Mouse (Mus musculus): ENCODE results near the gene Jade3. TPM values are rescaled to one million over a fixed set of nuclear protein-coding genes. Genes with fewer than 3 reads are reported as not detected.
"Not testable (repeated sequence)": the region's sequence is repeated elsewhere in the genome, so short reads cannot be mapped to it uniquely, and the experiment has no call there.

Jade3 gene
- 10.7 and 11.7 TPM in 2 replicates for polyA plus RNA-seq (2014; fragmentation: Nextera tagmentation; extraction: Ambion mirVana)

DNA sequence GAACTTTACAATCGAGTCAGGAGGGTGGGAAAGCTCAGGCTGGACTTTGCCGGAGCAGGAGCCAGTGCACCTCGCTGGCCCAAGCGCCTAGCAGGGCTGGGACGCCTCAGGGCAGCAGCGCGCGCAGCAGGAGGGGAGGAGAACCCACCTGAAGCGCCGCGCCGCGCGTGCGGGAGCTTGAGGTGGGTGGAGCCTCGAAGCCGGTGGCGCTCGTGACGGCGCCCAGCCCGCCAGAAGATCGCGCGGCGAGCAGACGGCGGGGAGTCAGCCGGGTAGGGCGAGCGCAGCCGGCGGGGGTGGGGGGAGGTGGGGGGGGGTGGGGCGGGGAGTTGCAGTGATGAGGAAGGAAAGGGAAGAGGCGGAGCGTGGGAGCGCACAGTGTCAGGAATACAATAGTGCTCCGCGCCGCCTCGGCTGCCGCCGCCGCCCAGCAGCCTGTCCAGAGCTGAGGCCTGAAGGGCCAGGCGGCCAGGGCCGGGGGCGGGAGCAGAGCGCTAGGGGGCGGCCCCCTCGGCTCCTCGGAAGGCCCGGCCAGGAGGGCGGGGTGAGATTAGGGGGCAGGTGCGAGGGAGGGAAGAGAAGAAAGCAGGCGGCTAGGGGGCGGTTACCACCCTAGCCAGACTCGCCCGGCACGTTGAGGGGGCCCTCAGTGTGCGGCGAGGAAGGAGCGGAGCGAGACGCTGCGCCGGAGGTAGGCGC, at the start of gene Jade3:
TSS of gene Jade3 (plus strand) at position 549 of the 699 bp plus-strand sequence.
- peak; percentile 98 for ATAC-seq (replicated peaks; ENCODE audit: low FRiP score)
- Histone ChIP-seq H3K9ac (ENCODE audit: low read length) (peak within 1 kb of the TSS; percentile 73), H3K27ac (ENCODE audit: low read depth, low read length) (peak within 1 kb of the TSS; percentile 59), H3K27me3 (ENCODE audit: control insufficient read depth, insufficient read depth, low read length) (no peaks in the 10 kb centered on the region), H3K9me3 (ENCODE audit: control insufficient read depth, low read length) (no peaks in the 10 kb centered on the region), H3K36me3 (ENCODE audit: control insufficient read depth, insufficient read depth, low read length) (no peaks in the 10 kb centered on the region), H3K4me2 (ENCODE audit: low read depth, low read length, severe bottlenecking) (peak within 1 kb of the TSS; percentile 52), H3K4me1 (replicated peaks; ENCODE audit: control insufficient read depth, insufficient read depth, low read length) (no peaks in the 10 kb centered on the region), H3K4me3 (ENCODE audit: low read depth, low read length) (peak within 1 kb of the TSS; percentile 52)
- 24% methylated on average over 32 of the region's 67 CpGs for WGBS
- peak; percentile 89 for DNase-seq (ENCODE audit: low spot score)

DNA sequence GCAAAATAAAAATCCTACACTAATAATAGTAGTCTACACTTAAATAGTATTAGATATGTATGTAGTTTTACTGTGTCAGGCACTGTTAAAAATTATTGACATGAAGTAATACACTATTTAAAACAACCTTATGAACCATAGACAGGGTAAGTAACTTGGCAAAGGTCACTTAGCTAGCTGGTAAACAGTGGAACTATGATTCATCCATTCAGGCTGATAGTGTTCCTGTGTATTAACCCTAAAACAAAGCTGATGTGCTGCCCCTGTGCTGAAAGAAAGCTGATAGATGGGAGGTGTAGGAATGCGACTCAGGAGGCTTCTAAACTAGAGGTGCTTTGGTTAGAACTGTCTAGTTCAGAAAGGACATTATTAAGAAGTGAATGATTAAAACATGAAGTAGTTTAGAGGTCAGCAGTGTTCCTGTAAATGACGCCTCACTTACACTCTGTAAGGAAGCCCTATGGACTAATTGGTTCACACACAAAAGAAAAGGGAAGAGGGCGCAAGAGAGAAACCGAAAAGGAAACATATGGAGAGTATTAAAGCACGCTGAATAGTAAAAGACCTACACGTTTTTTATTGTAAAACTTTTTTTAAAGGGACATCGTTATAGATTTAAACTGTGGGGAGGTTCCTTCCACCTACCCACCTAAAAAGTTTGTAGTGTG, 46.0 kb upstream of the Jade3 start:
- Histone ChIP-seq H3K4me3 (ENCODE audit: low read depth, low read length) (no peak overlapping the region), H3K4me2 (ENCODE audit: low read depth, low read length, severe bottlenecking) (no peak overlapping the region), H3K4me1 (replicated peaks; ENCODE audit: control insufficient read depth, insufficient read depth, low read length) (no peaks in the 10 kb centered on the region), H3K9me3 (ENCODE audit: control insufficient read depth, low read length) (no peaks in the 10 kb centered on the region), H3K27ac (ENCODE audit: low read depth, low read length) (no peak overlapping the region), H3K36me3 (ENCODE audit: control insufficient read depth, insufficient read depth, low read length) (no peaks in the 10 kb centered on the region), H3K27me3 (ENCODE audit: control insufficient read depth, insufficient read depth, low read length) (no peaks in the 10 kb centered on the region), H3K9ac (ENCODE audit: low read length) (no peak overlapping the region)
- ATAC-seq (replicated peaks; ENCODE audit: low FRiP score) (no peak), DNase-seq (ENCODE audit: low spot score) (no peak)
- WGBS, result 62% methylated on average over 7 of the region's 7 CpGs

DNA sequence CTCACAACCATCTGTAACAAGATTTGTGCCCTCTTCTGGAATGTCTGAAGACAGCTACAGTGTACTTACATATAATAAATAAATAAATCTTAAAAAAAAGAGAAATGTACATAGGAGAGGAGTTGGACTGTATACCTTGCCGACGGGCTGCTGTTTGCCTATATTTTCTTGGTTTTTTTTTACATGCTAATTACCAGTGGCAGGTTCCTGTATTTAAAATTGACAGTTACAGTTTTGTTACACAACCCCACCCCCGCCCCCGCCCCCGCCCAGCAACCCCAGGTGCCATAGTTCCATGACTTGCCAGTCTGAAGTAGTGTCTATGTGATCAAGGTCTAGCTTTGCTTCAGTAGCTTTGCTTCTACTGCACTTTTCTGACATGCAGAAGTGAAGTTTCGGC, 43.2 kb upstream of the Jade3 start:
- H3K9ac ChIP-seq (ENCODE audit: low read length), result no peak overlapping the region
- no peaks in the 10 kb centered on the region for H3K27me3 ChIP-seq (ENCODE audit: control insufficient read depth, insufficient read depth, low read length)
- no peak overlapping the region for H3K4me2 ChIP-seq (ENCODE audit: low read depth, low read length, severe bottlenecking)
- no peaks in the 10 kb centered on the region for H3K9me3 ChIP-seq (ENCODE audit: control insufficient read depth, low read length)
- H3K27ac ChIP-seq (ENCODE audit: low read depth, low read length), result no peak overlapping the region
- 87% methylated on average over 6 of the region's 6 CpGs for WGBS
- DNase-seq (ENCODE audit: low spot score) (no peak), ATAC-seq (replicated peaks; ENCODE audit: low FRiP score) (no peak)
- no peaks in the 10 kb centered on the region for H3K36me3 ChIP-seq (ENCODE audit: control insufficient read depth, insufficient read depth, low read length)
- H3K4me3 ChIP-seq (ENCODE audit: low read depth, low read length), result no peak overlapping the region
- H3K4me1 ChIP-seq (replicated peaks; ENCODE audit: control insufficient read depth, insufficient read depth, low read length), result no peaks in the 10 kb centered on the region

DNA sequence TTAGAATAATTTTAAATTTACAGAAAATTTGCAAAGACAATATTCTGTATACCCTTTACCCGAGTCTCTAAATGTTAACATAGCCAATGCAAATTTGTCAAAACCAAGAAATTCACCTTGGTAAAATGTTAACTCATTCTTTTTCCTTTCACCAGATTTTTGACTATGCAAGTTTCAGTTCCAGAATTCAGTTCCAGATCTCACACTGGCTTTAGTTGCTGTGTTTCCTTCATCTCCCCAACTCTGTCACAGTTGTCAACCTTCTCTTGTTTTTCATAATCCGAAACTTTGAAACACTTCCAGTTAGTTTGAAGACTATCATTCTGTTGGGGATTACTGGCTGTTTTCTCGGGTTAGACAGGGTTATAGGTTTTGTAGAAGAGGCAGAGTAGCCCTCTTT, 38.5 kb upstream of the Jade3 start:
- H3K27me3 ChIP-seq (ENCODE audit: control insufficient read depth, insufficient read depth, low read length), result no peaks in the 10 kb centered on the region
- WGBS, result 82% methylated on average over 3 of the region's 3 CpGs
- ATAC-seq (replicated peaks; ENCODE audit: low FRiP score), result no peak
- no peak overlapping the region for H3K27ac ChIP-seq (ENCODE audit: low read depth, low read length)
- no peaks in the 10 kb centered on the region for H3K36me3 ChIP-seq (ENCODE audit: control insufficient read depth, insufficient read depth, low read length)
- no peak for DNase-seq (ENCODE audit: low spot score)
- no peak overlapping the region for H3K4me2 ChIP-seq (ENCODE audit: low read depth, low read length, severe bottlenecking)
- no peaks in the 10 kb centered on the region for H3K4me1 ChIP-seq (replicated peaks; ENCODE audit: control insufficient read depth, insufficient read depth, low read length)
- H3K4me3 ChIP-seq (ENCODE audit: low read depth, low read length), result no peak overlapping the region
- H3K9me3 ChIP-seq (ENCODE audit: control insufficient read depth, low read length), result no peaks in the 10 kb centered on the region
- H3K9ac ChIP-seq (ENCODE audit: low read length), result no peak overlapping the region

DNA sequence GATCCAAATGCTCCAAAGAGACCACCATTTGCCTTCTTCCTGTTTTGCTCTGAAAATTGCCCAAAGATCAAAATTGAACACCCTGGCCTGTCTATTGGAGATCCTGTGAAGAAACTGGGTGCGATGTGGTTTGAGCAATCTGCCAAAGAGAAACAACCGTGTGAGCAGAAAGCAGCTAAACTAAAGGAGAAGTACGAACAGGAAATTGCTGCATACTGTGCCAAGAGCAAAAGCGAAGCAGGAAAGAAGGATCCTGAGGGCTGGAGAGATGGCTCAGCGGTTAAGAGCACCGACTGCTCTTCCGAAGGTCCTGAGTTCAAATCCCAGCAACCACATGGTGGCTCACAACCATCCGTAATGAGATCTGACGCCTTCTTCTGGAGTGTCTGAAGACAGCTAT, 33.5 kb upstream of the Jade3 start:
- DNase-seq (ENCODE audit: low spot score); H3K4me2 ChIP-seq (ENCODE audit: low read depth, low read length, severe bottlenecking); H3K9ac ChIP-seq (ENCODE audit: low read length); H3K27ac ChIP-seq (ENCODE audit: low read depth, low read length); H3K4me3 ChIP-seq (ENCODE audit: low read depth, low read length); H3K4me1 ChIP-seq (replicated peaks; ENCODE audit: control insufficient read depth, insufficient read depth, low read length); H3K9me3 ChIP-seq (ENCODE audit: control insufficient read depth, low read length); H3K27me3 ChIP-seq (ENCODE audit: control insufficient read depth, insufficient read depth, low read length); H3K36me3 ChIP-seq (ENCODE audit: control insufficient read depth, insufficient read depth, low read length); ATAC-seq (replicated peaks; ENCODE audit: low FRiP score): not testable (repeated sequence)
- WGBS, result 87% methylated on average over 9 of the region's 9 CpGs

DNA sequence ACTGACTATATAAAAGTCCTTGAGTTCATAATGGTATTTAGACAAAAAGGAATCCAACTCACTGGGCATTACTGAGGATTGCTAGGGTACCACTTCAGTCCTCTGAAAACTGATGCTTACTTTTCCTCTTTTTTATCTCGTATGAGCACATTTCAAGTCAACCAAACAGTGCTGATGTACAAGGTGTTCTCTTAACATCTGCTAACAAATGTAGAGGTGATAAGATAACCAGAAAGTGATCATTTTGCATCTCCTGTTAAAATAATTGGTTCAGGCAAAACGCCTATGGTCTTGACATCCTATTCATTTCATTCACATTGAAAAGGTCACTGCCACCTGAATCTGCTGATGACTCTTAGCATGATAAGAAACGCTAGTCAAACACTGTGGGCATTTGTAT, 32.5 kb upstream of the Jade3 start:
- Histone ChIP-seq H3K4me1 (replicated peaks; ENCODE audit: control insufficient read depth, insufficient read depth, low read length) (no peaks in the 10 kb centered on the region), H3K36me3 (ENCODE audit: control insufficient read depth, insufficient read depth, low read length) (no peaks in the 10 kb centered on the region), H3K9ac (ENCODE audit: low read length) (no peak overlapping the region), H3K4me3 (ENCODE audit: low read depth, low read length) (no peak overlapping the region), H3K4me2 (ENCODE audit: low read depth, low read length, severe bottlenecking) (no peak overlapping the region), H3K27ac (ENCODE audit: low read depth, low read length) (no peak overlapping the region), H3K9me3 (ENCODE audit: control insufficient read depth, low read length) (no peaks in the 10 kb centered on the region), H3K27me3 (ENCODE audit: control insufficient read depth, insufficient read depth, low read length) (no peaks in the 10 kb centered on the region)
- ATAC-seq (replicated peaks; ENCODE audit: low FRiP score) (no peak), DNase-seq (ENCODE audit: low spot score) (no peak)
- WGBS, result 79% methylated on average over 3 of the region's 3 CpGs

DNA sequence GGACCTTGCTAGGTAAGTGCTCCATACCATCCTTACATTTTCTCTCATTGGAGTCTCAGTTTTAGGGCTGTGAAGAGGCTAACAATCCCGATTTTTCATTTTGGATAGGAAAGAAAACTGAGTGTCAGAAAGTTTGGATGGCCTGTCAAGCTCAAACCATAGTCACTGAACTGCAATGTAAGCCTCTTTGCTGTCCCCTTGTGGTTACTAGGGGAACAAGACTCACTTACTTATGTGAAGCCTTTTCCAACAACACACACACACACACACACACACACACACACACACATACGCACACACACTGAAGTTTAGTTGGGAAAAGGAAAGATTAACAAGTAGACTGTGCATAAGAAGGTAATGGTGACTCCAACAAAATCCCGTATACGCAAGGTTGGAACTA, 21.4 kb upstream of the Jade3 start:
- H3K4me3 ChIP-seq (ENCODE audit: low read depth, low read length), result no peak overlapping the region
- H3K27me3 ChIP-seq (ENCODE audit: control insufficient read depth, insufficient read depth, low read length), result no peaks in the 10 kb centered on the region
- H3K9ac ChIP-seq (ENCODE audit: low read length), result no peak overlapping the region
- no peaks in the 10 kb centered on the region for H3K9me3 ChIP-seq (ENCODE audit: control insufficient read depth, low read length)
- no peak for DNase-seq (ENCODE audit: low spot score)
- 80% methylated on average over 4 of the region's 4 CpGs for WGBS
- no peak overlapping the region for H3K27ac ChIP-seq (ENCODE audit: low read depth, low read length)
- no peaks in the 10 kb centered on the region for H3K36me3 ChIP-seq (ENCODE audit: control insufficient read depth, insufficient read depth, low read length)
- no peak for ATAC-seq (replicated peaks; ENCODE audit: low FRiP score)
- H3K4me2 ChIP-seq (ENCODE audit: low read depth, low read length, severe bottlenecking), result no peak overlapping the region
- no peaks in the 10 kb centered on the region for H3K4me1 ChIP-seq (replicated peaks; ENCODE audit: control insufficient read depth, insufficient read depth, low read length)

DNA sequence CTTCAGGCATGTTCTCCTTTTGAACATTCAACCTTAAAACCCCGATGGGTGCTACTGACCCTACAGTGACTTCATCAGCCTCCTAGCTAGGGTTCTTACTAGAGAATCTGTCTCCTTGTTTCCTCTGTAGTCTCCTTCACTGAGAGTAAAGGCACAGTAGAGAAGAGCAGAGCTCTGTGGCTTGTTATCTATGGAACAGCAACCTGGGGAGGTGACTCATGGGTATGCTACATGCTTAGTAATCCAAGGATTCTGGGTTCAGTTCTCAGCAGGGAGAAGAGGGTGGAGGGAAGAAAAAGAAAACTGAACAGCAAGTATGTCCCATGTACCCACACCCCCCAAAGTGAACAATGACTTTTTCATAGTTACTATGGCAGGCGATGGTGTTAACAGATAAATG, 18.6 kb upstream of the Jade3 start:
- ATAC-seq (replicated peaks; ENCODE audit: low FRiP score) (no peak), DNase-seq (ENCODE audit: low spot score) (no peak)
- H3K27me3 ChIP-seq (ENCODE audit: control insufficient read depth, insufficient read depth, low read length), result no peaks in the 10 kb centered on the region
- H3K4me3 ChIP-seq (ENCODE audit: low read depth, low read length), result no peak overlapping the region
- no peaks in the 10 kb centered on the region for H3K9me3 ChIP-seq (ENCODE audit: control insufficient read depth, low read length)
- H3K27ac ChIP-seq (ENCODE audit: low read depth, low read length), result no peak overlapping the region
- H3K9ac ChIP-seq (ENCODE audit: low read length), result no peak overlapping the region
- H3K4me1 ChIP-seq (replicated peaks; ENCODE audit: control insufficient read depth, insufficient read depth, low read length), result no peaks in the 10 kb centered on the region
- no peaks in the 10 kb centered on the region for H3K36me3 ChIP-seq (ENCODE audit: control insufficient read depth, insufficient read depth, low read length)
- H3K4me2 ChIP-seq (ENCODE audit: low read depth, low read length, severe bottlenecking), result no peak overlapping the region
- WGBS, result 95% methylated on average over 2 of the region's 2 CpGs

DNA sequence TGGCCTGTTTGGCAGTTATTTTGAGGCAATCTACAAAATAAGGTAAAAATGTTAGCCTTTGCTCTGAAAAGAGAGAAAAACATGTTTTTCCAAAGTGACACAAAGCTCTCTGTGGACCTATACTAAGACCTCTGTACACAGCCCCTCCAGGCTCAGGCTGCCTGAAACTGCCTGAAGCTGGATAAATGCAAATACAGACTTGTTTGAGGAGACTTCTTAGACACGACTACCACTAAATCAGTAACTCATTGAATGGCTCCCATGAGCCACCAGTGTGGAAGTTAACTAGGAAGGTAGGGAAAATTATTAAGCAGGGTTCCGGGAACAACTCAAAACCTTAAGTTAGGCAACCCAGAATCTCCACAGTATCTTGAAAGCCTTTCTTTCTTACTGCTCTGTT, 17.8 kb upstream of the Jade3 start:
- Histone ChIP-seq H3K4me1 (replicated peaks; ENCODE audit: control insufficient read depth, insufficient read depth, low read length) (no peaks in the 10 kb centered on the region), H3K9ac (ENCODE audit: low read length) (no peak overlapping the region), H3K4me2 (ENCODE audit: low read depth, low read length, severe bottlenecking) (no peak overlapping the region), H3K27me3 (ENCODE audit: control insufficient read depth, insufficient read depth, low read length) (no peaks in the 10 kb centered on the region), H3K27ac (ENCODE audit: low read depth, low read length) (no peak overlapping the region), H3K4me3 (ENCODE audit: low read depth, low read length) (no peak overlapping the region), H3K9me3 (ENCODE audit: control insufficient read depth, low read length) (no peaks in the 10 kb centered on the region), H3K36me3 (ENCODE audit: control insufficient read depth, insufficient read depth, low read length) (no peaks in the 10 kb centered on the region)
- ATAC-seq (replicated peaks; ENCODE audit: low FRiP score) (no peak), DNase-seq (ENCODE audit: low spot score) (no peak)
- 80% methylated on average over 2 of the region's 2 CpGs for WGBS
